Mouse (Mus musculus) midbrain, embryonic 11.5 days (tissue): ENCODE data around the gene Cs. TPM values are rescaled to one million over a fixed set of nuclear protein-coding genes. Genes with fewer than 3 reads are reported as not detected.

Experiments
- ATAC-seq: fragments of 200-750 bp; cut with Nextera tagmentation; 2 replicates; pipeline ENCODE4 v1.8.0; 2017; ENCODE audit warnings: moderate TSS enrichment, moderate library complexity; ENCODE audit not compliant: low FRiP score
- DNase-seq: peaks from one replicate; pipeline ENCODE4 v3.0.0; 2015; ENCODE audit warnings: low spot score; ENCODE audit errors: missing footprints
- H3K27ac ChIP-seq: fragments of 300-500 bp; sonication (generic); 2 replicates; pipeline ENCODE4 v1.5.1; 2014; ENCODE audit warnings: low read depth, low read length
- H3K27me3 ChIP-seq: fragments of 300-500 bp; sonication (generic); 2 replicates; pipeline ENCODE4 v1.6.1; 2014; ENCODE audit warnings: mild to moderate bottlenecking, low read length, moderate library complexity, mixed read lengths; ENCODE audit not compliant: control insufficient read depth, insufficient read depth
- H3K36me3 ChIP-seq: fragments of 300-500 bp; sonication (generic); 2 replicates; pipeline ENCODE4 v1.6.1; 2014; ENCODE audit warnings: mild to moderate bottlenecking, low read length, moderate library complexity, mixed read lengths; ENCODE audit not compliant: control insufficient read depth, insufficient read depth
- H3K4me1 ChIP-seq: fragments of 300-500 bp; sonication (generic); 2 replicates; pipeline ENCODE4 v1.6.1; 2014; ENCODE audit warnings: low read length; ENCODE audit not compliant: control insufficient read depth, insufficient read depth
- H3K4me2 ChIP-seq: fragments of 300-500 bp; sonication (generic); 2 replicates; pipeline ENCODE4 v1.6.1; 2014; ENCODE audit warnings: mild to moderate bottlenecking, moderate library complexity
- H3K4me3 ChIP-seq: fragments of 300-500 bp; sonication (generic); 2 replicates; pipeline ENCODE4 v1.5.1; 2014; ENCODE audit warnings: low read depth, low read length
- H3K9ac ChIP-seq: fragments of 300-500 bp; sonication (generic); 2 replicates; pipeline ENCODE4 v1.6.1; 2014; ENCODE audit warnings: low read length
- H3K9me3 ChIP-seq: fragments of 300-500 bp; sonication (generic); 2 replicates; pipeline ENCODE4 v1.6.1; 2016; ENCODE audit warnings: low read length; ENCODE audit not compliant: control insufficient read depth
- WGBS: fragments of 180-500 bp; shearing (Covaris S2); extraction: QIAGEN DNeasy Blood & Tissue Kit; methylation state at CpG from one replicate; pipeline ENCODE4 v1.1.7; 2014; 5-methylcytosine and 5-hydroxymethylcytosine counted together
- polyA plus RNA-seq: library from polyadenylated mRNA; unstranded; fragments of >200 nt; fragmentation: Nextera tagmentation; extraction: Ambion mirVana; gene quantifications from 2 replicates; pipeline ENCODE4 v1.2.1, GENCODE M21; 2014

Gene Cs
- polyA plus RNA-seq, 1 experiment from 2014 or later, result 248 TPM

DNA sequence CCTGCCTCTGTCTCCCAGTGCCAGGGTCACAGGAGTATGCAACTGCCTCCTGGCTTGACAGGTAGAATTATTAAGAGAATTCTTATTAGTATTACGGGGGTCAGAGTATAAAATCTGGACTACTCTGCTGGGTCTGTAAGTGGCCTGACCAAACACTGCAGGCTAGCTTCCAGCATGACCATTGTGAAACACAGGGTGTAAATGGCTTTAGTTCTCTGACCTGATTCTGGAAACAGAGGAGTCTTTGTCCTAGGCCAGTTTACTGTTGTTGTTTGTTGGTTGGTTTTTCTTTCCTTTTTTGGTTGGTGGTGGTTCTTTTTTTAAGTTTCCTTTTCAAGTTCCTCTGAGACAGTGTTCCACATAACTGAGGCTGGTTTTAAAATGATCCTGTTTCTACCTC, 5.9 kb downstream of the Cs start:
- DNase-seq, result no peak
- Histone ChIP-seq H3K4me1 (peaks cover 7% of the 10 kb centered on the region), H3K27me3 (no peaks in the 10 kb centered on the region), H3K36me3 (no peaks in the 10 kb centered on the region), H3K9me3 (no peaks in the 10 kb centered on the region), H3K9ac (no peak overlapping the region), H3K4me2 (no peak overlapping the region), H3K4me3 (no peak overlapping the region), H3K27ac (no peak overlapping the region)
- ATAC-seq, result no peak
- 95% methylated on average over 1 of the region's 1 CpGs for WGBS

GRCm38 (mm10) chr10:128344568-128345275, 7.2 kb downstream of the Cs start:
- no peaks in the 10 kb centered on the region for H3K9me3 ChIP-seq
- no peak overlapping the region for H3K4me3 ChIP-seq
- no peak for DNase-seq
- no peaks in the 10 kb centered on the region for H3K27me3 ChIP-seq
- H3K9ac ChIP-seq, result no peak overlapping the region
- H3K4me1 ChIP-seq, result no peaks in the 10 kb centered on the region
- WGBS, result 76% methylated on average over 7 of the region's 7 CpGs
- no peak for ATAC-seq
- no peak overlapping the region for H3K4me2 ChIP-seq
- H3K36me3 ChIP-seq, result no peaks in the 10 kb centered on the region
- H3K27ac ChIP-seq, result no peak overlapping the region

DNA sequence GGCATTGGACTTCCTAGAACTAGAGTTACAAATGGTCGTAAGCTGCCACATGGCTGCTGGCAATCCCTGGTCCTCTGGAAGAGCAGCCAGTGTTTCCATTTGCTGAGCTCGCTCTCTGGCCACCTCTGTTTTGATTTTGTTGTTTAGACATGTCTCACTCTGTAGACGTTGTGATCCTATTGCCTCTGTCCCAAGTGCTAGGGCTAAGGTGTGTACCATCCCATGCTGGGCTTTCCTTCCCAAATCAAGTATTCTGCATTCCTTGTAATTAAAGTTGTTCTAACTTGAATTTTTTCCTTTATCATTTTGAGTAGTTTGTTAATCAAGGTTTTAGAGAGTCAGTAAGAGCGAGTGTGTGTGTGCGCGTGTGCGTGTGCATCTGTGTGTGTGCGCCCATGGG, 10.0 kb downstream of the Cs start:
- Histone ChIP-seq H3K36me3 (peaks cover 5% of the 10 kb centered on the region; the same call in 1 of the 2 replicates), H3K4me2 (no peak overlapping the region), H3K9me3 (no peaks in the 10 kb centered on the region), H3K9ac (no peak overlapping the region), H3K4me1 (no peaks in the 10 kb centered on the region), H3K4me3 (no peak overlapping the region), H3K27ac (no peak overlapping the region), H3K27me3 (no peaks in the 10 kb centered on the region)
- DNase-seq (no peak), ATAC-seq (no peak)
- 93% methylated on average over 8 of the region's 8 CpGs for WGBS

DNA sequence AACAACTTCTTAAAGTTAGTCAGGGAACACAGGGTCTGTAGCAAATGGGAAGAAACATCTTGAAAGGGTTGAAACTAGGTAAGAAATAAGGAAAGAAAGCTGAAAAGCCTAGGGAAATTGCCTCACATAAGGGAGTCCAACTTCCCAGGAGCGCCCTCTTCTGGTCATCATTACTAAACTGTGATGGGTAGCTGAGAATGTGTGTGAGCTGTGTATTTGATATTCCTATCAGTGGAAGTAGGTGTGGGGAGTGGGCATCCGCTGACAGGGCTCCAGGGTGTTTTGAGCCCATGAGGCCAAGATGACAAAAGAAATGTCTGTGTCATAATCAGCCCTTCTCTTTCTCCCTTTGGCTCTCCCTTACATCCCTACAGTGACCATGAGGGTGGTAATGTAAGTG, 21.3 kb downstream of the Cs start:
- 59% methylated on average over 2 of the region's 2 CpGs for WGBS
- Histone ChIP-seq H3K9me3 (no peaks in the 10 kb centered on the region), H3K4me3 (no peak overlapping the region), H3K36me3 (peaks cover 46% of the 10 kb centered on the region), H3K4me1 (no peaks in the 10 kb centered on the region), H3K9ac (no peak overlapping the region), H3K27me3 (no peaks in the 10 kb centered on the region), H3K4me2 (no peak overlapping the region), H3K27ac (no peak overlapping the region)
- DNase-seq, result peak; percentile 89
- ATAC-seq, result no peak

DNA sequence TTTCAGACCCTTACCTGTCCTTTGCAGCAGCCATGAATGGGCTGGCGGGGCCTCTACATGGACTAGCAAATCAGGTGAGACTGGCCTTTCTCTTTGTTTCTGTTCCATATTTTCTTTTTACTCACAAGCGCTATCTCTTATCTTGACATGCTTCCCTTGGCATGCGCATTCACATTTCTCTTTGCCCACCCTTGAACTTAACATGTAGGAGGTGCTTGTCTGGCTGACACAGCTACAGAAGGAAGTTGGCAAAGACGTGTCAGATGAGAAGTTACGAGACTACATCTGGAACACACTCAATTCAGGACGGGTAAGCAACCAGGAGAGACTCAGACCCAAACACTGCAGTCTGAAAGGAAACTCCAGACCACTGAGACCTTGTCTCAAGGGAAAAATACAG, 21.7 kb downstream of the Cs start:
- no peaks in the 10 kb centered on the region for H3K4me1 ChIP-seq
- peaks cover 41% of the 10 kb centered on the region for H3K36me3 ChIP-seq
- ATAC-seq (no peak), DNase-seq (no peak)
- H3K27me3 ChIP-seq, result no peaks in the 10 kb centered on the region
- no peak overlapping the region for H3K27ac ChIP-seq
- no peak overlapping the region for H3K4me3 ChIP-seq
- H3K9ac ChIP-seq, result no peak overlapping the region
- no peaks in the 10 kb centered on the region for H3K9me3 ChIP-seq
- 93% methylated on average over 6 of the region's 6 CpGs for WGBS
- H3K4me2 ChIP-seq, result no peak overlapping the region

DNA sequence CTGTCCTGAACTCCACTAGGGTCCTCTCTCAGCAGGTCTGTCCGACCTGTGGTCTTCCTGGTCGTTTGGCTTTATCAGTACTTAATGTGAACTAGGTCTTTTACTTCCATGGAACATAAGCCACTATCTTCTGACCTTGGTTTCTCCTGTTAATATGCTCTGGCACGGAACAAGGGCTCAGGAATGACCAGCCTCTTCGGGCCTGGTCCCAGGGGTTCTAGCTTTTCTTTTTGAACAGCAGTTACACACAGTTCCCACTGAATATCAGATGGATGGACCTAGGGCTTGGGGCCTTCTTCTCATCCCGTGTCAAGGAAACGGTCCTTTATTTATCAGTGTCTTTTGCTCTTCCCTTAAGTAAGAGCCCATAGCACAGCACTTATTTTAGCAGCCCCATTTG, 24.3 kb downstream of the Cs start:
- Histone ChIP-seq H3K9me3 (no peaks in the 10 kb centered on the region), H3K4me1 (no peaks in the 10 kb centered on the region), H3K4me2 (no peak overlapping the region), H3K4me3 (no peak overlapping the region), H3K27me3 (no peaks in the 10 kb centered on the region), H3K9ac (no peak overlapping the region), H3K36me3 (peaks cover 36% of the 10 kb centered on the region), H3K27ac (no peak overlapping the region)
- no peak for ATAC-seq
- no peak for DNase-seq
- 92% methylated on average over 6 of the region's 6 CpGs for WGBS

DNA sequence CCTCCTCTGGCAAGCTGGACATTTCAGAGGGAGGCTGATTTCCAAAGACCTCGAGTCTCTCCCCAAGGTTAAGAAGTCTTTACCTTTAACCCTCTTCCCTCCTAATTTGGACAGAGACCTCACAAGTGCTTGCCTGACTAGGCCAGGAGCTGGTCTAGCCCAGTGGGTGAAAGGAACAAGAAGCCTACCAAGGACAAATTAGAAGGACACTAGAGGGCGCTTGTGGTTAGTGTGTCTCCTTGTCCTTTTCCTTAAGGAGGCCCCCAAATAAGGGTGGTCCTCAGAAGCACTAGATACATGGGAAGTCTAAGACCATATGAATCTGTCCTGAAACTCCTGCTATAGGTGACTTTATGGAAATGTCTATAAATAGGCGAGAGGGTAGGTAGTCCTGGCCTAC, 25.0 kb downstream of the Cs start:
- H3K4me3 ChIP-seq, result no peak overlapping the region
- WGBS, result 47% methylated on average over 3 of the region's 3 CpGs
- H3K27ac ChIP-seq, result no peak overlapping the region
- no peak overlapping the region for H3K9ac ChIP-seq
- H3K9me3 ChIP-seq, result no peaks in the 10 kb centered on the region
- ATAC-seq (no peak), DNase-seq (no peak)
- no peak overlapping the region for H3K4me2 ChIP-seq
- peaks cover 32% of the 10 kb centered on the region for H3K36me3 ChIP-seq
- no peaks in the 10 kb centered on the region for H3K27me3 ChIP-seq
- no peaks in the 10 kb centered on the region for H3K4me1 ChIP-seq

DNA sequence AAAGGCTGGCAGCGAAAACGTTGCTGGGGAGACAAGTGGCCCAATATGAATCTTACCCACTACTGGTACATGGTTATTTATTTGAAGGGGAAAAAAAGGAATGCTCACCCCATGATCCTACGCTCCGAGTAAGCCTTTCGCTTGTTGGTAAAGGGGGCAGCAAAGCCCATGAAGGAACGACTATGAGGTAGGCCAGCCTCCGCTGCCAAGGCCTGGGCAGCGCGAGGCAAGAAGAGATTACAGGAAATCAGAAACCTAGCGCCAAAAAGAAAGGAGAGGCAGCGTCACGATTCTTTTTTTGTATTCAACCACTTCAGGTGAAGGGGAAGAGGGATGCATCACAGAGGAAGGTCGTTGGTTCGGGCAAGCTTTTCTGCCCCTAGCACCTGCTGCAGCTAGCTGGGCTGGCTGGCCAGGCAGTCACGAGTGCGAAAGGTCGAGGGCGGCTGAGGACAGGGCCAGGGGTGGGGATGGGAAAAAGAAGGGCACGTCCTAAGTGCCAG, 30.4 kb downstream of the Cs start:
- peak; percentile 89 for DNase-seq
- Histone ChIP-seq H3K27me3 (no peaks in the 10 kb centered on the region), H3K9ac (peak overlapping the region; percentile 66), H3K36me3 (peaks cover 5% of the 10 kb centered on the region; the same call in 1 of the 2 replicates), H3K9me3 (no peaks in the 10 kb centered on the region), H3K4me1 (peaks cover 8% of the 10 kb centered on the region), H3K27ac (peak overlapping the region; percentile 86), H3K4me2 (peak overlapping the region; percentile 68), H3K4me3 (peak overlapping the region; percentile 59)
- 17% methylated on average over 19 of the region's 19 CpGs for WGBS
- ATAC-seq, result no peak

- peak; percentile 96 for ATAC-seq
- DNase-seq, result peak; percentile 98
- under 1% methylated on average over 87 of the region's 87 CpGs for WGBS
- Histone ChIP-seq H3K9ac (peak within 1 kb of the TSS; percentile 66), H3K27me3 (no peaks in the 10 kb centered on the region), H3K36me3 (peaks cover 3% of the 10 kb centered on the region; the same call in 1 of the 2 replicates), H3K27ac (peak within 1 kb of the TSS; percentile 86), H3K4me3 (peak within 1 kb of the TSS; percentile 59), H3K9me3 (no peaks in the 10 kb centered on the region), H3K4me1 (peaks cover 8% of the 10 kb centered on the region), H3K4me2 (peak within 1 kb of the TSS; percentile 68)
Measured at GRCm38 (mm10) chr10:128368402-128369217, 31.1 kb downstream of the Cs start, which contains the start of gene Coq10a. Coq10a (minus strand) TSS chr10:128368997.
